Mouse (Mus musculus) splenic B cell, adult 2 months (primary cell): ENCODE data around the gene Nlrp10.

Source experiments
- DNase-seq: peaks from one replicate; pipeline ENCODE4 v3.0.0-alpha.2; 2011; ENCODE audit warnings: low read depth, low spot score
- H3K27me3 ChIP-seq: 2 replicates; pipeline ENCODE4 v1.6.1; 2012; ENCODE audit warnings: mild to moderate bottlenecking, low read length, moderate library complexity, mixed read lengths; ENCODE audit not compliant: control insufficient read depth, poor library complexity, insufficient read depth, severe bottlenecking
- H3K36me3 ChIP-seq: 2 replicates; pipeline ENCODE4 v1.6.1; 2012; ENCODE audit warnings: mild to moderate bottlenecking, low read length, moderate library complexity, mixed read lengths; ENCODE audit not compliant: control insufficient read depth, poor library complexity, insufficient read depth, severe bottlenecking

The Nlrp10 gene

DNA sequence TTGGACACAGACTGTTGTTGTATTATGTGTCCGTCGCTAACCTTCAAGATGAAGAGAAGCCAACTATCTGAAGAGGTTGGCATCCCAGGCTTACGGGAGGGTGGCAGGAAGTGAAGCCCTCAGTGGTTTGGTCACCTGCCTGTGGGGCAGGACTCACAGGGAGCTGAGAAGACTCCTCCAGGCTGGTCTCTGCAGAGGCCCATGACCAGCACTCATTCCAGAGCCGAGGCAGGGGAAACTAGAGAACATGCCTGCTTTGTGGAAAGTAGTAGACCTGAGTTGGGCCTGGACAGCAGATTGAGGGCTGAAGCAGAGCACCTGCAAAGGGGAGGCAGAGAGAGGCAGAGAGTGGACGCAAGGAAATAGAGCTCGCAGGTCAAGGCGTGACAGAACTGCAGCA lies 5.4 kb upstream of the Nlrp10 start:
- Histone ChIP-seq H3K36me3 (peaks cover 20% of the 10 kb centered on the region), H3K27me3 (no peaks in the 10 kb centered on the region)
- no peak for DNase-seq

DNA sequence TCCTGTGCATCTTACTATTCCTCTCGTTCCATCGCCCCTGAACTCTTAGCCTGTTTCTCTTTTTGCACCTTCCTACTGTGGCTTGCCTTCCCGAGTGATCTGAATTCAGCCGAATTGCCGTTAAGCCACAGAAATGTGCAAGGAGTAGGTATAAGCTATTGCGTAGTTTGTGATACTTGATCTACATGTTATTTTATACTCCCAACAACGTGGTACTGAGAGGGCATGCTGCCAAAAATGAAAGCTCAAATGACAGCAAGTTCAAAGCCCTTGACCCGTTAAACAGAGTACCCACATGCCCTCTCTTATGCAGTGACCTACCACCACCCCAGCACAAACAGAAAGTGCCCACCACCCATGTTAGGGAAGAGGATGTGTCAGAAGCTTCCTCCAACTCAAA lies 4.9 kb upstream of the Nlrp10 start:
- H3K27me3 ChIP-seq, result no peaks in the 10 kb centered on the region
- no peak for DNase-seq

DNA sequence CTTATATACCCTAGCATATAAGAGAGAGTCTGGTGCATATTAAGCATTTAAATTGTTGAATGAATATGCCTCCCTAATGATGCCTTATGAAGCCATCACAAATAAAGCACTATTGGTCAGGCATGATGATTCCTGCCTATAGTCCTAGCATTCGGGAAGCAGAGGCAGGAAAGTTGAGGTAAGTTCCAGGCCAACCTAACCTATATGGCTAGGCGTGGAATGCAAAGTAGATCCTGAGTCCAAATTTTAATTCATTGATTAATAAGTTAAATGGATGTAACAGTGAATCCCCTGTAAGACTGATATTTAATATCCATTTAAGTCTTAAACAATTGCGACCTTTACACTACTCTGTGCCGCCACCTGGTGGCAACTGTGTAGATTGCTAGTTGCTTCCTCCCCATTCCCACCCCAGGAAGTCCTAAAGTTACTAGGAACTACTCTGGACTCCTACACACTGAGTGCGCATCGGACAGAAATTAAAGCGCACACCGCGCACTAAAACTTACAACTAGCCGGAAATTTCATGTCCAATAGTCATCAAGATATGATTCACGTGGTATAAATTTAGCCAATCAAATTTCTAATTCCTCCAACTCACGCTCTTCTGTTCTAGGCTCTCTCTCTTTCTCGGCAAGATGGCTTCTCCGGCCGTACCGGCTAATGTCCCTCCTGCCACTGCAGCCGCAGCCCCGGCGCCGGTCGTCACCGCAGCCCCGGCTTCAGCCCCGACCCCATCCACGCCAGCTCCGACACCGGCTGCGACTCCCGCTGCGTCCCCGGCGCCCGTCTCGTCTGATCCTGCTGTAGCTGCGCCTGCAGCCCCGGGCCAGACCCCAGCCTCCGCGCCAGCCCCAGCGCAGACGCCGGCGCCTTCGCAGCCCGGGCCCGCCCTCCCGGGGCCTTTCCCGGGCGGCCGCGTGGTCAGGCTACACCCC lies 4.1 kb upstream of the Nlrp10 start, which contains the start of gene Eif3f:
Gene Eif3f, plus strand, starts transcription at position 624 of the 938 bp plus-strand sequence.
- Histone ChIP-seq H3K36me3 (peaks cover 14% of the 10 kb centered on the region), H3K27me3 (no peaks in the 10 kb centered on the region)
- DNase-seq, result peak; percentile 99

More for the DNA sequence above, 4.9 kb upstream of the Nlrp10 start:
- peaks cover 15% of the 10 kb centered on the region for H3K36me3 ChIP-seq

DNA sequence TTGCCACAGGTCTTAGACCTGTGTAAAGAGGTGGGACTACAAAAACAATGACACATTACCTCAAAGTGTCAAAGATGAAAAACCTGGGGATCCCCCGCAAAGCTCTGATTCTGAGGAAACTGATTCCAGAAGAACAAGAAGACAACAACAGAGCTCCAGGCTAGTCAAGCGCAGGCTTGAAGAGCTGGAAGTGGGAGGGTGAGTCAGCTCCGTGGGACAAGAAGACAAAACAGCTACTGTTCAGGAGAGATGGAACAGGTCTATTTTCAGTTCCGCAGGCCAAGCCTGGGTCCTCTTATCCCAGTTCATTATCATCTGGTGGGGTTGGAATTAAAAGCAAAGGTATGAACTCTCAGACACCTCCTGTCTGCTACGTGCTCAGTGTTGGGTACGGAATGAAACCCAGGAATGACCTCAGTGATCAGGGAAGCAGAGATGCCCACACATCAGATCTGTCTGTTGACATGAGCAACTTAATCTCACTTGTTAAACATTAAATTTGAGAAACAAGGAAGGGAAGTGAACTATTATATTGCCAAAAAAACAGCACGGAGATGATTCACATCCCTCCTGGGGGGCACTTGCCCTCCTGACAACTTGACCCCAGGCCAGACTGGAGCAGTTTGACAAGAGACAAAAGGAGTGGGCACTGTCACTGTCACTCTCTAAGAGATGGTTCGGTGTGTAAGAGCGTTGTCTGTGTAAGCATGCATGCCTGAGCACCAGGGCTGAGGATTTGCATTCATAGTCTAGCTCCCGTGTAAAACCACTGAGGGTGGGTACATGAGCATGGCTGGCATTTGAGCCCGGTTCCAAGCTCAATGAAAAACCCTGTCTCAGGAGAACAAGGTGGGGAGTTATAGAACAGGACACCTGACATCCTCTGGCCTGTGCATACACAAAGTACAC lies 1.4 kb downstream of the Nlrp10 start:
- H3K27me3 ChIP-seq, result no peaks in the 10 kb centered on the region
- H3K36me3 ChIP-seq, result peaks cover 4% of the 10 kb centered on the region; the same call in 1 of the 2 replicates
- no peak for DNase-seq

GRCm38 (mm10) chr7:108927043-108927442 lies 2.9 kb downstream of the Nlrp10 start:
- H3K27me3 ChIP-seq, result no peaks in the 10 kb centered on the region
- no peak for DNase-seq
- H3K36me3 ChIP-seq, result peaks cover 4% of the 10 kb centered on the region; the same call in 1 of the 2 replicates

DNA sequence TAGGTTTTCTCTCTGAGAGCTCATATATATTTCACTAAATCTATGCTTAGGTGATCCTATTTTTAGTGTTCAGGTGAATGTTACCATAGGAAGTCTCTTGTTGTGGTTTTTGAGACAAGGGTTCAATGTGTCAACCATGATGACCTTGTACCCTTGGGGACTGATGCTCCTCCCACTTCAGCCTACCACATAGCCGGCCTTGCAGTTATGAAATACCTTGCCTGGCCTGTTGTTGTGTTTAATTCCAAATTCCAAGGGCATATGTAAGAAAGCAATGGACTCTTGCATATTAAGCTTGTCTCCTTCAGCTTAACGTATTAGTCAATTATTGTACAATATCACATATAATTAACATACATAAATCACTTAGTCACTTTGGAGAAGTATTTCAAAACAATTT lies 26.0 kb downstream of the Nlrp10 start:
- no peaks in the 10 kb centered on the region for H3K36me3 ChIP-seq
- H3K27me3 ChIP-seq, result no peaks in the 10 kb centered on the region
- no peak for DNase-seq

DNA sequence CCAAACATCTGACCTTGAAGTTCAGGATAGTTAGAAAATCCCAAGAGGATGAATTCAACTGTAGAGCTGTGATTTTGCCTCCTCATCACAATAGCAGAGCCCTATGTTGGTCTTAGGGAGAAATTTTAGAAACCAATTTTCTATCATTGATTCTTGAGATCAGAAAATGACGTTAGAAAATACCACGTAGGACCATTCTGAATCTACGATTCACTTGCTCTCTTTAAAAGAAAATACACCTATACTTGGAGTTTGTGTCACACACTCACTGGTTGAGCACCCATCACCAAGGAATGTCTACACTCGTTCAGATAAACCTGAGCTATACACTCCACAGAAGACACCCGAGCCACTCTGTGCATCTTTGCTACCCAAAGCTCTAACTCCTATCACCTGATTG lies 35.7 kb downstream of the Nlrp10 start, which contains the start of gene Olfr519:
Gene Olfr519, minus strand, starts transcription at position 101 of the 400 bp plus-strand sequence.
- no peaks in the 10 kb centered on the region for H3K36me3 ChIP-seq
- DNase-seq, result no peak
- no peaks in the 10 kb centered on the region for H3K27me3 ChIP-seq

DNA sequence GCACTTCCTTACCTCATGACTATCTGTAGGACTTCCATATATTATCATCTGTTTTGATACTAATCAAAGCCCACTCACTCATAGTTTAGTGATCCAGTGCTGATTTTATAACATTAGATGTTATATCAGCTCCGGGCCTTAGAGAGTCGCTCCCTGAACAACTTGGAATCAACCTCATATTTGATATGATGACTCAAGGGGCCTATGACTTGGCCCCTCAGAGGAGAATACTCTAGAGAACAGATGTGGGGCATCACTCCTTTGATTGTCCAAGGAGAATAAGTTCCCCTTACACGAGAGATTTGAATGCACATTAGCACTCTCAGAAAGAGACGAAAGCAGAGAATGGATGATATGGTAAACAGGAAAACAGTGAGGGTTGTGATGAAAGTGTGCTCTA lies 45.1 kb downstream of the Nlrp10 start, which contains the start of gene Olfr518:
Gene Olfr518, minus strand, starts transcription at position 101 of the 400 bp plus-strand sequence.
- Histone ChIP-seq H3K36me3 (no peaks in the 10 kb centered on the region), H3K27me3 (no peaks in the 10 kb centered on the region)
- no peak for DNase-seq

DNA sequence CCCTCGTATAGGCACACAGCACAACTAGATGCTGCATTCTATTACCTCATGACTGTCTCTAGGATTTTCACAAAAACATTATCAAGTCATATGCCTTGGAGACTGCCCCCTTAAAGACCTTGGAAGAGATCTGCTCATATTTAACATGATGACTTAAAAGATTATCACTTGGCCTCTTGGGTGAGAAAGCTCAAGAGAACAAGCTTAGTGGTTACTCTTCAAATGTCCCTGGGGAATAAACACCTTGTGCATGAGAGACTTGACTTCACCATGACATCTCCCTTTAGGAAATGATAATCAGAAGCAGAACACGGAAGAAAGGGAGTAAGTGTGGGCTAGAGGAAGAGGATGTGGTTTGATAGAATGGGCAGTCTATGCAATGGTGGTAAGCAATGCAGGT lies 57.7 kb downstream of the Nlrp10 start, which contains the start of gene Olfr517:
Gene Olfr517, minus strand, starts transcription at position 101 of the 400 bp plus-strand sequence.
- H3K36me3 ChIP-seq, result no peaks in the 10 kb centered on the region
- no peaks in the 10 kb centered on the region for H3K27me3 ChIP-seq
- DNase-seq, result no peak
